Mouse (Mus musculus) T-cell, adult 2 months (primary cell): Measurements from ENCODE around the gene Arhgap1.

ENCODE experiments used
- DNase-seq: peaks from one replicate; pipeline ENCODE4 v3.0.0; 2022; ENCODE audit warnings: low spot score

Gene Arhgap1

DNA sequence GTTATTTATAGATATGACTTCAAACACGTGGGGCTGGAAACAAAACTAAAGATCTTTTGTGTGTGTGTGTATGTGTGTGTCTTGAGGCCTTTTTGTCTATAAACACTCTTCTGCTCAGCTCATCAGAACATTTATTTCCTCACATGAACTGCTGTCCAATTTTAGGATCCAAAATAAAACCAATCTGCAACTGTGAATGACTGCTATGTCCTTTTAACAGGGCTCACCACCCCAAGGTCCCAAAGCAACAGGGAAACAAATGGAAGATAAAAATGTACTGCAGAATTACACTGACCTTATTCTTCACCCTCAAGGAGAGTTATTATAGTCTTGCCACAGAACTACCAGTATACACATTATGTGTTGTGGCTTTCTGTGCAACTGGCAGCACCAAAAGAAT lies 49.6 kb downstream of the Arhgap1 start:
- no peak for DNase-seq

DNA sequence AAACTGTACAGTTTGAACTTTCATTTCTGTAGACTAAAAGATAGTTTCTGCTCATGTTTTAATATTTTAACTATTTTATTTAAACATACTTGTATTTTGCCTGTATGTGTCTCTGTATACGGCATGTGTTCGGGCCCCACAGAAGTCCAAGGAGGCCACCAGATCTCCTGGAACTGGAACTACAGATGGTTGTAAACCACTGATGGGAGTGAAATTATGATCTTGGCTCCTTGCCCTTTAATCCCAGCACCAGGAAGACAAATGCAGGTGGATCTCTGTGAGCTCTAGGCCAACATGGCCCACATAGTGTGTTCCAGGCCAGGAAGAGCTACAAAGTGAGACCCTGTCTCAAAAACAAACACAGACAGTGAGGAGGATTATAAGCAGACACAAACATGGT lies 51.7 kb downstream of the Arhgap1 start:
- no peak for DNase-seq

DNA sequence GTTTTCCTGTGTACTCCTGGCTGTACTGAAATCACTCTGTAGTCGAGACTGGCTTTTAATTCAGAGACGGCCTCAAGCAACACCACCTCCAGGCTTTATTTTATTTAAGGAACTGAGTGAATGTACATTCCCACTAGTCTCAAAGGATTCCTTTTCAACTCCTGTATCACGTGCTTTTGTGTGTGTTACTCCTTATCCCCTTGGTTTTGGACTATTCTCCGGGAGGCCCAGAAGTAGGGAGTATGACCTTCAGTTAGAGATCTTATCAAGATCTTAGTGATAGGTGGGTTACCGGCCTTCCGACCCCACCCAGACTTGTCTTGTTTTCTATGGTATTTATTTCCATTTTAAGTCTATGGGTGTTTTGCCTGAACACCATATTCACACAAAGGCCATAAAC lies 56.1 kb downstream of the Arhgap1 start:
- DNase-seq: no peak

DNA sequence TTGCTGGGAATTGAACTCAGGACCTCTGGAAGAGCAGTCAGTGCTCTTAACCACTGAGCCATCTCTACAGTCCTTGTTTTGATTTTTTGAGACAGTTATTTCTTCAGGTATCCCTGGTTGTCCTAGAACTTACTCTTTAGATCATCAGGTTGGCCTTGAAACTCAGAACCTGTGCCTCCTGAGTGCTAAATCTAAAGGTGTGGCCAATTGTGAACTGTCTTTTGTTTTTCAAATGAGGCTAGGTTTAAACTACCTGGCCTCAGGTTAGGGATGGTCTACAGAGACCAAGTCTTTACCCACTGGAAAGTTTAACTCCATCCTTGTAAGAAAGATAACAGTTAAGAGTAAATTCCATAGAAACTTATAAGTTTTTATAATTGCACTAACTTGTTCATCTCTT lies 56.8 kb downstream of the Arhgap1 start:
- no peak for DNase-seq

DNA sequence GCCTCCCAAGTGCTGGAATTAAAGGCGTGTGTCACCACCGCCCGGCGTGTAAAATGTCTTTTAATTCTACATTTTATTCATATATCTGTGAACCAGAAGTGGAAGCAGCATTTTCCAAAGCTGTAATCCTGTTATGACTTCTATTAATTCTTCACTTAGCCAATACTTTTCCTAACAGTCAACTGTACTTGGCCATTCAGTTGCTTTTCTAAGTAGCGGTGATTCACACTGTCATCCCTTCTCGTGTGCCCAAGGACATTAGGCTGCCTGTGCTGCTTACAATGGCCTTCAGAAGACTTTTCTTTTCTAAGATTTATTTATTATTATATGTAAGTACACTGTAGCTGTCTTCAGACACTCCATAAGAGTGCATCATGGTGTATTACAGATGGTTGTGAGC lies 58.7 kb downstream of the Arhgap1 start:
- no peak for DNase-seq

DNA sequence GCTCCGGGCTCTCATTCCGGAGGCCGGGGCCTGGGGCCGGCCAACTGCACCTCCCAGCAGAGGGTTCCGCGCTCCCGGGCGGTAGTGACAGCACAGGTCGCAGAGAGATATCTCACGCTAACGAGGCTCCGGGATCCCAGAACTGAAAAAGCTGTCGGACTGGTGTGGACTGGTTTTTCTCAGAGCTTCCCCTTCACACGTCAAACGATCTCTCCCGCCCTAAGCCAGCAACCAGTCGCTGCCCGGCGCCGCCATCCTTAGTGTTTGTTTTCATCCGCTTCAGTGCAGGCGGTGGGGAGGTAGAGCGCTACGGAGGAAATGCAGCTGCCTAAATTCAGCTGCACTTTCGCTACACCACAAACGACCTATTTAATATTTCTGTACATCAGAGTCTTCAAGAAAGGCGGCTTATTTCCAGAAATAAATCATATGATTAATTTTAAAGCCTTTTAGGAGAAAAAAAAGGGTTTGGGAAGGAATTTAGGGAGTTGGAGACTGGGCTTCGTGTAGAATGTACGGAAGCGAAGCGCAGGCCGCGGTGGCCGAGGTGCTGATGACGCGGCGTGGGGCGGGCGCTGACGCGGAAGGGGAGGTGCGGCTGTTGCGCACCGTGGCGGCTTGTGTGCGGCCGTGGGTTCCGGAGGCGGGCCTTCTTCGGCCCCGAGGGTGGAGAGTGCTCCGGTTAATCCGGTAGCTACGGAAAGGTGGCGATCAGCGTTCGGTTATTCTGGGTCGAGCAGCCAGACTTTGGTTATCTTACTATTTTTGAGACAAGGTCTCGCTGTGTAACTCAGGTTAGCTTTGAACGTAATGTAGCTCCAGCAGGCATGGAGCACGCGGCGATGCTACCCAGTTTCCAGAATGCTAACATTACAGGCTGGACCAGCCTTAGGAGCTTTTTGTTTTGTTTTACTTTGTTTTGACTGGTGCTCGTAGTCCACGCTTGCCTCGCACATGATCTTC lies 60.9 kb downstream of the Arhgap1 start, which contains the start of the genes Atg13 and Harbi1:
Atg13 (minus strand) TSS at position 305 of the 963 bp plus-strand sequence.
Harbi1 (plus strand) TSS at position 581 of the 963 bp plus-strand sequence.
- DNase-seq: peak; percentile 94

DNA sequence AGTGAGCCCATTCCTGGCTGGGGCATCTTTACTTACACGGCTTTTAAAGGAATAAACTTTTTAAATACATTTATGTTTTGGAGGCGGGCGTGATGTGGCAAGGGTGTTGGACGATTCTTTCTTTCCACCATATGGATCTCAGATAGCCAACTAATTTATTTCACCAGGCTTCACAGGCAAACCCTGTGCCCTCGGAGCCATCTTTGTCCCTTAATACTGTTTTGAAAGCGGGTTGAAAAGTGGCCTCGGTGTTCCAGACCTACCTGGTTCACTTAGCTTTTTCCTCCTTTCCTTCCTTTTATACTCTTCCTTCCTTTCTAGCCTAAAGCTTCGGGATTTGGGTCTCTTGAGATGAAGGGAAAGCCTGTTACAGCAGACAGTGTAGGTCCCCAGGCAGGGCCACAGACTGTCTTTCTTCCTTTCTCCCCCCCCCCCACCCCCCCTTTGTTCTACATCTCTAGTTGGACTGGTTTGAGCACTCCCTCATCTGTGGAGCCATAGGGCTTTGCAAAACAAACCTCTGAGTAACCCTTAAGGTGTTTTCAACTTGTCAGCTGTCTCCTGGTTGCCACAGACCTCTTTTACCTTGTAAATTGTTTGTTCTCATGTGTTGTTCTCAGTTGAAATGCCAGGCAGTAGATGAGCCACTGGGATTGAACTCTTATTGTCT lies 61.7 kb downstream of the Arhgap1 start:
- peak; percentile 20 for DNase-seq

DNA sequence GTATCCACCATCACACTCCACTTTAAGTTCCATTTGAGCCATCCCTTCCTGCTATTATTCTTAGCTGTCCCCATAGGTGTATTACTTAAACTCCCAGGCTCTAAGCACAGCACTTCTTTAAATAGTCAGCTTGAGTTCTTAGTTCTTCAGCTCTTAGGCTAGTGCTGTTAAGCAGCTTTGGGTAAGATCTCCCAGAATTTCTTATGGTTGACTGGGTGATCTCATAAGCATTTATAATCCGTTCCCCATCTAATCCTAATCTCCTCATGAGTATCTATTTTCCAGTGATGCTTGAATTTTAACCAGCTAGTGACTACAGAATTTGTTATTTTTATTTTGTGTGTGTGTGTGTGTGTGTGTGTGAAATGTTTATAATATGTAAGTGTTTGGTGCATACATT lies 65.3 kb downstream of the Arhgap1 start:
- DNase-seq: no peak

DNA sequence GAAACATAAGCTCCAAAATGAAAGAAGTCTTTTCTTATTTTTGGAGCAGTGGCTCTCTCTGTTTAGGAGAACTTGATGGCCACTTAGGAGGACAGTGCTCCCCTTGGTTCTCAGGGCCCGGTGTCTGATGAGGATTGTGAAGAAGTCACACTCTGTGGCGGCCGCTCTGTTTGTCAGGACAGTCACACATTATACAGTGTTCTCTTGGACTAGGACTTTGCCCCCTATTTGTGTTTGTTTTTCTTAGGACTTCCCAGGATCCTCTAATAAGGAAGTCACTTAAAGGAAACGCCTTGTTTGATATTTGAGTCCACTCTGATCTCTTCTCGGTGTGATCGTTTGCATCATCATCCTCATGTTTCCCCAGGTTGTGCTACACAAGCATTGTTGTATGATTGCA lies 68.6 kb downstream of the Arhgap1 start:
- no peak for DNase-seq
